Mouse (Mus musculus) monocyte, adult 5-6 weeks (primary cell): ENCODE results near the gene Olfr1263. TPM values are rescaled to one million over a fixed set of nuclear protein-coding genes. Genes with fewer than 3 reads are reported as not detected.

ENCODE experiments used
- ATAC-seq: fragments of 153-309, 156-312 bp; replicated peaks from 2 replicates; pipeline ENCODE4 v1.8.0; 2017; ENCODE audit warnings: mild to moderate bottlenecking; ENCODE audit not compliant: low TSS enrichment, insufficient number of reproducible peaks, severe bottlenecking, poor library complexity, low FRiP score
- total RNA-seq: library from RNA; stranded (forward); fragments of 200-1000, 200-491, 200-594 nt; gene quantifications from 3 replicates; pipeline ENCODE4 v1.2.3, GENCODE M21; 2017

Gene Olfr1263
- not detected in 3 replicates for total RNA-seq

DNA sequence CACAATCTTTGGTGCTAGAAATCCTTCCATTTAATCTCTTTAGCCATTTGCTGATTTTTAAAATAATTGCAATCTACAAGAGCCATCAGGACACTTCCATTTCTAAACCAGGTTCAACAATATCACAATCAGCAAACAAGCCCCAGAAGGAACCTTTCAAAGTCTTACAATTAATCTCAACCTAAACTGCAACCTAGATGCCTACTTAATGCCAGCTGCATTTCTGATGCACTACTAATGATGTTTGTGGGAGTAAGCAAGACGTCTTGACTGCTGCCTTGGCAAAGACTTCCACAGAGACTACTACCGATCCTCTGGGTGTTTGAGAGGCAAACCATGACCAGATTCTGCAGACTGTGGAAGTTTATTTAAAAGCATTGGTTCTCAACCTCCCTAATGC is at the start of gene Olfr1263:
Gene Olfr1263 (plus strand): TSS at position 301 of the 400 bp plus-strand sequence.
- ATAC-seq, result no peak

DNA sequence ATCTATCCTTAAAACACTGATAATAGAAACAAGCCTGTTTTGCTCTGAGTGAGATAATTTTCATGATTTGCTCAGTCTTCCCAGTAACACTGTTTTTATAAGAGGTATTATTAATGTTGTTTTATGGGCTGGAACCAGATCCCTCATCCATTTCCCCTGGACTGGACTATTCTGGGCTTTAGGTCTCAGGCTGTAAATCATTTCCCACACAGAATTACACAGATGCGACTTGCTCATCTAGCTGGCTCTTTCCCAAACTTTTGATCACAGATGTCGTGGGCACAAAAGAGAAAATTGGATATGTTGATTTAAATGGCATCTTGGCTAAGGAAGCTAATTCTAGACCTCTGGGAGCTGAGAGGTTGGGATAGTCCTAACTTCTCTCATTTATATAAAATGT is 37.7 kb upstream of the Olfr1263 start, which contains the start of gene Olfr1260:
Gene Olfr1260 (plus strand): TSS at position 157 of the 400 bp plus-strand sequence.
- no peak for ATAC-seq

DNA sequence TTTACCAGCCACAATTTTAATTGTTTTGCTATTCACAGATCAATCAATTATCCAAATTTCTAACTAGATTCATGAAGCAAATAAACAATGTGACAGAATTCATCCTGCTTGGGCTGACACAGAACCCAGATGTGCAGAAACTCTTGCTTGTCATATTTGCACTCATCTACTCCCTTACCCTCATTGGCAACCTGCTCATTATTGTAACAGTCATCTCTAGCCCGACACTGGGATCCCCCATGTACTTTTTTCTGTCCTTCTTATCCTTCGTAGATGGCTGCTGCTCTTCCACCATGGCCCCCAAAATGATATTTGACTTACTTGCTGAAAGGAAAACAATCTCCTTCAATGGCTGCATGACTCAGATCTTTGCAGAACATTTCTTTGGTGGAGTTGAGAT is 34.2 kb upstream of the Olfr1263 start:
- ATAC-seq, result no peak

DNA sequence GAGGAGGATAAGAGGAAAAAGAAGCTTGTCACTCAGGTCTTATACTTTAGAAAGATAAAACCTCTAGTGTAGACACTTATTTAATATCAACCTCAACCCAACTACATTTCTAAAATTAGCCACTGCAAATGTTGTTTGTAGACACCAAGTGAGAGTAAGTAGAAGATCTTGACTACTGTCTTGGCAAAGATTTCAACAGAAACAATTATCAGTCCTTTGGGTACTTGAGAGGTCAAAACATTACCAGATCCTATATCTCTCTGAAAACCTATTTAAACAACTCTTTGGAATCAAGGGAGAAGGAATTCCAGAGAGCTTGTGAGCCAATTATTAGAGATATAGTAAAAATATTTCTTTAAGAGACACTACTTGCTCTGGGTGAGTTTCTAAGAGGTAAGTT is 21.0 kb upstream of the Olfr1263 start, which contains the start of gene Olfr1261:
Gene Olfr1261 (plus strand): TSS at position 301 of the 400 bp plus-strand sequence.
- ATAC-seq, result no peak

DNA sequence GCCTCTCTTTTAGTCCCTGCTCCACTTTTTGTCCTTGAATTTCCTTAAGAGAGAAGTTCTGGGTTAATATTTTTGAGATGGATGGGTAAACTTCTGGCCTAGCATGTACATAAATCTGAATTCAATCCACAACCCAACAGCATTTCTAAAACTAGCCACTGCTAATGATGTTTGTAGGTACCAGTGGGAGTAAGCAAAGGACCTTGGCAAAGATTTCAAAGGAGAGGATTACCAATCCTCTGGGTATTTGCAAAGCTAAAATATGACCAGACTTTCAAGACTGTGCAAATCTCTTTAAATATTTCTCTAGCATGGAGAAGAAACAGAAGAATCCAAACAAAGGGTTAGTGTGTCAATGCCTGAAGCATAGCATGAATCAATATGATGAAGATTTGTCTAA is 12.1 kb upstream of the Olfr1263 start, which contains the start of gene Olfr1262:
Gene Olfr1262 (plus strand): TSS at position 301 of the 400 bp plus-strand sequence.
- ATAC-seq, result no peak

DNA sequence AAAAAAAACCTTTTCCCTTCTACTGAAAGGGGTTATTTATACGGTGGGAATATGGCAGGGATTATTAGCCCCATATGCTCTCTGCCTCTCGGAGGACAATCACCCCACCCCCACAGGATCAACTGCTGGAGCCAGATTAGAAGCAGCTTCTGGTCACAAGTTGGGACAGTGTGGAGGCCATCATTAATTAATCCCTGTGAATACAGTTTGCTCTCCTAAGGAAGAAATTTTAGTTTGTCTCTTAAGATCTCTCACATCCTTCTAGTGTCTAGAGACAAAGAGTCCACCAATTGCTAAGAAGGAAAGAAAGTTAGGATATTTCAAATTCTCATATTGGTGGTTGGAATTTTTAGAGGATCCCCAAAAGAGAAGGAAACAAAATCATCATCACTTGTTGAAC is 13.5 kb downstream of the Olfr1263 start, which contains the start of gene Olfr1264:
Gene Olfr1264 (minus strand): TSS at position 101 of the 400 bp plus-strand sequence.
- no peak for ATAC-seq

DNA sequence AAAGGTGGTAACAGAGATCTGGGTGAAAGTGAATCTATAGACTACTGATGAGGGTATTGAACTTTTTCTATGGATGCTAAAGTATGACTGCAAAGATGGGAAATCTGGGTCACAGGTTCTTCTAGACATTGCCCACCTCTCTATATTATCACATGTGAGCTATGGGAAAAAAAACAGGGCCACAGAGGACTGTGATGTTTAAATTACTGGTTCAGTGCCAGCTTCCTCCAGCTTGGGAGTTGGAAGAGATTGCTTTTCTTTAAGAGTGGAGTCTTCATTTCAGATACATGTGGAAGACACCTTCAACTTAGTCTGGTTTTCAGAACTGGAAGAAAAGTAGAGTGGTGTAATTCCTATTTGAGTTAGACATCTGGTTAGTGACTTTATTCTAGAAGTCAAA is 23.1 kb downstream of the Olfr1263 start, which contains the start of gene Olfr1265:
Gene Olfr1265 (plus strand): TSS at position 301 of the 400 bp plus-strand sequence.
- ATAC-seq, result no peak

DNA sequence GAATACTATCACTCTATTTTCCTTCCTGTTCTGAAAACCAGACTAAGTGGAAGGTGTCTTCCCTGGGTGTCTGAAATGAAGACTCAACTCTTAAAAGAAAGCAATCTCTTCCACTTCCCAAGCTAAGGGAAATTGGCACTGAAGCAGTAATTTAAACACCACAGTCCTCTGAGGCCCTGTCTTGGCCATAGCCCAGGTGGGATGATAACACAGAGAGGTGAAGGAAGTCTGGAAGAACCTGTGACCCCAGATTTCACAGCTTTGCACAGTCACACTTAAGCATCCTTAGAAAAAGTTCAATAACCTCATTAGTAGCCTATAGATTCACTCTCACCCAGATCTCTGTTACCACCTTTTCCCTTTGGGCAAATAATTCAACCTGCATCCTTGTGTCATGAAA is 51.6 kb downstream of the Olfr1263 start, which contains the start of gene Olfr140:
Gene Olfr140 (minus strand): TSS at position 101 of the 400 bp plus-strand sequence.
- no peak for ATAC-seq

Other genes starting within 250 kb of the Olfr1263 start
- not detected in 3 replicates for gene Olfr1254, start 218.5 kb upstream of the Olfr1263 start, total RNA-seq
- gene Olfr1255, start 200.1 kb upstream of the Olfr1263 start, total RNA-seq, result not detected in 3 replicates
- not detected in 3 replicates for gene Olfr1256, start 170.6 kb upstream of the Olfr1263 start, total RNA-seq
- gene Olfr48, start 163.9 kb upstream of the Olfr1263 start, total RNA-seq, result not detected in 3 replicates
- not detected in 3 replicates for gene Olfr1257, start 133.7 kb upstream of the Olfr1263 start, total RNA-seq
- gene Olfr1258, start 84.8 kb upstream of the Olfr1263 start, total RNA-seq, result 0.19 TPM in 1 of 3 replicates, not detected in the others
- 1.1 TPM in 1 of 3 replicates, not detected in the others for gene Olfr1259, start 63.5 kb upstream of the Olfr1263 start, total RNA-seq
- not detected in 3 replicates for gene Olfr1260, start 37.8 kb upstream of the Olfr1263 start, total RNA-seq
- gene Olfr1261, start 20.9 kb upstream of the Olfr1263 start, total RNA-seq, result not detected in 3 replicates
- gene Olfr1262, start 12.0 kb upstream of the Olfr1263 start, total RNA-seq, result not detected in 3 replicates
- gene Olfr1264, start 13.4 kb downstream of the Olfr1263 start, total RNA-seq, result not detected in 3 replicates
- gene Olfr1265, start 23.2 kb downstream of the Olfr1263 start, total RNA-seq, result not detected in 3 replicates
- not detected in 3 replicates for gene Olfr140, start 51.5 kb downstream of the Olfr1263 start, total RNA-seq
- not detected in 3 replicates for gene Olfr1269, start 109.3 kb downstream of the Olfr1263 start, total RNA-seq
- gene Olfr32, start 130.2 kb downstream of the Olfr1263 start, total RNA-seq, result not detected in 3 replicates
- not detected in 3 replicates for gene Olfr1270, start 141.0 kb downstream of the Olfr1263 start, total RNA-seq
- gene Olfr1506, start 212.4 kb downstream of the Olfr1263 start, total RNA-seq, result not detected in 3 replicates
- not detected in 3 replicates for gene Olfr142, start 245.5 kb downstream of the Olfr1263 start, total RNA-seq